Mouse (Mus musculus): ENCODE data around the gene Pde6d. TPM values are rescaled to one million over a fixed set of nuclear protein-coding genes. Genes with fewer than 3 reads are reported as not detected.

Pde6d gene
- polyA plus RNA-seq, 1 experiment, result 82.9 TPM

GRCm38 (mm10) chr1:86501559-86501958 is 80.9 kb downstream of the Pde6d start:
- TF ChIP-seq CTCF (IDR thresholded peaks at IDR 0.05; ENCODE audit: borderline replicate concordance, extremely low read depth, insufficient read depth, insufficient read length) (peak; percentile 98), POLR2A (IDR thresholded peaks at IDR 0.05; ENCODE audit: borderline replicate concordance, extremely low read depth, insufficient read depth, insufficient read length, poor library complexity, severe bottlenecking) (no peak)
- DNase-seq (ENCODE audit: low read depth), result peak; percentile 94

GRCm38 (mm10) chr1:86501114-86501532 is 81.3 kb downstream of the Pde6d start:
- TF ChIP-seq CTCF (IDR thresholded peaks at IDR 0.05; ENCODE audit: borderline replicate concordance, extremely low read depth, insufficient read depth, insufficient read length), result peak; percentile 66; the same call in 1 of the 2 replicates
- no peak for TF ChIP-seq POLR2A (IDR thresholded peaks at IDR 0.05; ENCODE audit: borderline replicate concordance, extremely low read depth, insufficient read depth, insufficient read length, poor library complexity, severe bottlenecking)
- DNase-seq (ENCODE audit: low read depth), result peak; percentile 89

GRCm38 (mm10) chr1:86500681-86501080 is 81.7 kb downstream of the Pde6d start:
- TF ChIP-seq POLR2A (IDR thresholded peaks at IDR 0.05; ENCODE audit: borderline replicate concordance, extremely low read depth, insufficient read depth, insufficient read length, poor library complexity, severe bottlenecking) (no peak), CTCF (IDR thresholded peaks at IDR 0.05; ENCODE audit: borderline replicate concordance, extremely low read depth, insufficient read depth, insufficient read length) (no peak)
- DNase-seq (ENCODE audit: low read depth), result no peak

GRCm38 (mm10) chr1:86499903-86500302 is 82.5 kb downstream of the Pde6d start:
- DNase-seq (ENCODE audit: low read depth), result peak; percentile 68
- TF ChIP-seq POLR2A (IDR thresholded peaks at IDR 0.05; ENCODE audit: borderline replicate concordance, extremely low read depth, insufficient read depth, insufficient read length, poor library complexity, severe bottlenecking) (no peak), CTCF (IDR thresholded peaks at IDR 0.05; ENCODE audit: borderline replicate concordance, extremely low read depth, insufficient read depth, insufficient read length) (peak; percentile 60; the same call in 1 of the 2 replicates)

GRCm38 (mm10) chr1:86498611-86499010 is 83.8 kb downstream of the Pde6d start:
- peak; percentile 44 for DNase-seq (ENCODE audit: low read depth)
- no peak for TF ChIP-seq CTCF (IDR thresholded peaks at IDR 0.05; ENCODE audit: borderline replicate concordance, extremely low read depth, insufficient read depth, insufficient read length)
- TF ChIP-seq POLR2A (IDR thresholded peaks at IDR 0.05; ENCODE audit: borderline replicate concordance, extremely low read depth, insufficient read depth, insufficient read length, poor library complexity, severe bottlenecking), result no peak

GRCm38 (mm10) chr1:86497986-86498385 is 84.4 kb downstream of the Pde6d start:
- DNase-seq (ENCODE audit: low read depth), result no peak
- TF ChIP-seq CTCF (IDR thresholded peaks at IDR 0.05; ENCODE audit: borderline replicate concordance, extremely low read depth, insufficient read depth, insufficient read length) (no peak), POLR2A (IDR thresholded peaks at IDR 0.05; ENCODE audit: borderline replicate concordance, extremely low read depth, insufficient read depth, insufficient read length, poor library complexity, severe bottlenecking) (no peak)

GRCm38 (mm10) chr1:86497361-86497760 is 85.1 kb downstream of the Pde6d start:
- TF ChIP-seq CTCF (IDR thresholded peaks at IDR 0.05; ENCODE audit: borderline replicate concordance, extremely low read depth, insufficient read depth, insufficient read length) (no peak), POLR2A (IDR thresholded peaks at IDR 0.05; ENCODE audit: borderline replicate concordance, extremely low read depth, insufficient read depth, insufficient read length, poor library complexity, severe bottlenecking) (no peak)
- DNase-seq (ENCODE audit: low read depth), result no peak

- TF ChIP-seq POLR2A (IDR thresholded peaks at IDR 0.05; ENCODE audit: borderline replicate concordance, extremely low read depth, insufficient read depth, insufficient read length, poor library complexity, severe bottlenecking) (no peak), CTCF (IDR thresholded peaks at IDR 0.05; ENCODE audit: borderline replicate concordance, extremely low read depth, insufficient read depth, insufficient read length) (no peak)
- DNase-seq (ENCODE audit: low read depth), result no peak
These were observed 86.1 kb downstream of the Pde6d start for GRCm38 (mm10) chr1:86496340-86496739.

GRCm38 (mm10) chr1:86493783-86494182 is 88.6 kb downstream of the Pde6d start:
- TF ChIP-seq CTCF (IDR thresholded peaks at IDR 0.05; ENCODE audit: borderline replicate concordance, extremely low read depth, insufficient read depth, insufficient read length) (no peak), POLR2A (IDR thresholded peaks at IDR 0.05; ENCODE audit: borderline replicate concordance, extremely low read depth, insufficient read depth, insufficient read length, poor library complexity, severe bottlenecking) (no peak)
- no peak for DNase-seq (ENCODE audit: low read depth)

Other genes starting within 250 kb of the Pde6d start
- 42.5 and 135 TPM in 2 replicates for gene Ncl, start 223.2 kb downstream of the Pde6d start, polyA plus RNA-seq (2012; rRNA removed)
- gene Nmur1, start 156.4 kb downstream of the Pde6d start, polyA plus RNA-seq (2012; rRNA removed), result 0.09 and 0.11 TPM in 2 replicates
- gene Tex44, start 156.3 kb downstream of the Pde6d start, polyA plus RNA-seq (2012; rRNA removed), result not detected in 2 replicates
- gene Ptma, start 55.9 kb downstream of the Pde6d start, polyA plus RNA-seq (2012; rRNA removed), result 1,831 and 2,420 TPM in 2 replicates
- gene Cops7b, start 275 bp upstream of the Pde6d start, polyA plus RNA-seq (2012; rRNA removed), result 69.7 and 89.0 TPM in 2 replicates
- gene Nppc, start 87.9 kb upstream of the Pde6d start, polyA plus RNA-seq (2012; rRNA removed), result 3.2 and 6.3 TPM in 2 replicates
- 37.4 and 39.5 TPM in 2 replicates for gene Dis3l2, start 121.2 kb upstream of the Pde6d start, polyA plus RNA-seq (2012; rRNA removed)

Measured in brain, embryonic 14.5 days (tissue).